Comparison of ENCODE assay signal across 24 mouse cellular contexts in genomic region chr3:105736148-105736547, GRCm38 (mm10). TPM values are rescaled to one million over a fixed set of nuclear protein-coding genes. Genes with fewer than 3 reads are reported as not detected.
DNase-seq lines count a peak whose midpoint lies in the region; ATAC-seq and TF ChIP-seq lines count a peak whose summit lies in the region.
"Had no signal": no experiment of that assay in that cellular context is flagged by ENCODE, and none has a peak within 500 bp of the region (broad histone marks: within the 10 kb centered on the region; RNA-seq: fewer than 3 reads in every experiment).

No protein-coding gene starts in this region.

- H3K79me2 ChIP-seq in liver, adult 2 months (ENCODE audit: control insufficient read depth, insufficient read depth, low read length): no peaks in the 10 kb centered on the region; the same call in 1 of the 2 replicates

- no peak overlapping the region for H3K27ac ChIP-seq in liver, adult 2 months (replicated peaks; ENCODE audit: insufficient read depth, low read depth, low read length)
- H3K27ac ChIP-seq in liver, postnatal 0 days (ENCODE audit: low read depth): no peak overlapping the region
- no peak overlapping the region for H3K27ac ChIP-seq in lung, postnatal 0 days (ENCODE audit: low read length)
- H3K27ac ChIP-seq: embryonic facial prominence, embryonic 10.5 days; embryonic facial prominence, embryonic 12.5 days; forebrain, embryonic 13.5 days; forebrain, embryonic 15.5 days had no signal

- TF ChIP-seq EP300 in liver, postnatal 0 days (IDR thresholded peaks at IDR 0.05; ENCODE audit: low read depth): no peak
- TF ChIP-seq EP300 in lung, postnatal 0 days (IDR thresholded peaks at IDR 0.05): peak; percentile 53

- peaks cover 22% of the 10 kb centered on the region for H3K4me1 ChIP-seq in liver, adult 2 months (ENCODE audit: control insufficient read depth, insufficient read depth, low read length)
- H3K4me1 ChIP-seq in liver, postnatal 0 days (ENCODE audit: insufficient read depth): no peaks in the 10 kb centered on the region
- peaks cover 3% of the 10 kb centered on the region; the same call in 1 of the 2 replicates for H3K4me1 ChIP-seq in lung, postnatal 0 days (ENCODE audit: insufficient read depth, low read depth, low read length)
- H3K4me1 ChIP-seq in lung, adult 2 months (ENCODE audit: control insufficient read depth, insufficient read depth, low read length): peaks cover 7% of the 10 kb centered on the region
- H3K4me1 ChIP-seq: embryonic facial prominence, embryonic 10.5 days; embryonic facial prominence, embryonic 12.5 days; forebrain, embryonic 13.5 days; forebrain, embryonic 15.5 days had no signal

- H3K9me3 ChIP-seq in liver, postnatal 0 days (ENCODE audit: low read length): no peaks in the 10 kb centered on the region
- no peaks in the 10 kb centered on the region for H3K9me3 ChIP-seq in lung, postnatal 0 days (ENCODE audit: low read length)
- H3K9me3 ChIP-seq: embryonic facial prominence, embryonic 10.5 days; embryonic facial prominence, embryonic 12.5 days; forebrain, embryonic 13.5 days; forebrain, embryonic 15.5 days; G1E had no signal

- no peak overlapping the region for H3K9ac ChIP-seq in liver, adult 2 months (ENCODE audit: low read depth, low read length)
- H3K9ac ChIP-seq in liver, postnatal 0 days (replicated peaks): no peak overlapping the region
- no peak overlapping the region for H3K9ac ChIP-seq in lung, postnatal 0 days (replicated peaks; ENCODE audit: low read depth)
- H3K9ac ChIP-seq: embryonic facial prominence, embryonic 12.5 days; forebrain, embryonic 13.5 days; forebrain, embryonic 15.5 days had no signal

- TF ChIP-seq CTCF in liver, adult 2 months (IDR thresholded peaks at IDR 0.05; ENCODE audit: low read depth, low read length): no peak
- no peak for TF ChIP-seq CTCF in liver, postnatal 0 days (IDR thresholded peaks at IDR 0.05; ENCODE audit: low read depth)
- TF ChIP-seq CTCF in lung, postnatal 0 days (IDR thresholded peaks at IDR 0.05): no peak
- no peak for TF ChIP-seq CTCF in lung, adult 2 months (IDR thresholded peaks at IDR 0.05; ENCODE audit: insufficient read depth, low read length)

- ATAC-seq in liver, postnatal 0 days: no peak
- ATAC-seq in lung, postnatal 0 days: peak; percentile 76
- ATAC-seq: activated CD4-positive, CD25-positive, alpha-beta regulatory T cell, adult 4 months; CD4-positive, CD25-positive, alpha-beta regulatory T cell, adult 4 months; forebrain, embryonic 13.5 days; forebrain, embryonic 15.5 days had no signal

- no peaks in the 10 kb centered on the region for H3K27me3 ChIP-seq in liver, adult 2 months (ENCODE audit: control insufficient read depth, insufficient read depth, low read length)
- H3K27me3 ChIP-seq in liver, postnatal 0 days (ENCODE audit: insufficient read depth, low read length): no peaks in the 10 kb centered on the region
- no peaks in the 10 kb centered on the region for H3K27me3 ChIP-seq in lung, postnatal 0 days (replicated peaks; ENCODE audit: insufficient read depth, low read length)
- H3K27me3 ChIP-seq: CH12.LX; embryonic facial prominence, embryonic 12.5 days; forebrain, embryonic 13.5 days; forebrain, embryonic 15.5 days; Patski had no signal

- 28% methylated on average over 1 of the region's 1 CpGs for WGBS in liver, adult 2 months
- 80% methylated on average over 1 of the region's 1 CpGs for WGBS in liver, postnatal 0 days (ENCODE audit: insufficient replicate concordance)
- WGBS in lung, postnatal 0 days: 55% methylated on average over 1 of the region's 1 CpGs
- 65% methylated on average over 1 of the region's 1 CpGs for WGBS in lung, adult 2 months

- H3K4me2 ChIP-seq in liver, postnatal 0 days (ENCODE audit: low read depth, low read length): no peak overlapping the region
- no peak overlapping the region for H3K4me2 ChIP-seq in lung, postnatal 0 days (replicated peaks; ENCODE audit: low read depth, low read length)
- H3K4me2 ChIP-seq: embryonic facial prominence, embryonic 12.5 days; forebrain, embryonic 13.5 days; forebrain, embryonic 15.5 days had no signal

- no peak overlapping the region for H3K4me3 ChIP-seq in liver, adult 2 months (ENCODE audit: insufficient read depth, low read depth, low read length)
- H3K4me3 ChIP-seq in liver, postnatal 0 days (ENCODE audit: low read depth, low read length): no peak overlapping the region
- no peak overlapping the region for H3K4me3 ChIP-seq in lung, postnatal 0 days (ENCODE audit: low read depth, low read length)
- no peak overlapping the region for H3K4me3 ChIP-seq in lung, adult 2 months (replicated peaks; ENCODE audit: extremely low read depth, low read depth, low read length)
- H3K4me3 ChIP-seq: embryonic facial prominence, embryonic 10.5 days; embryonic facial prominence, embryonic 12.5 days; forebrain, embryonic 13.5 days; forebrain, embryonic 15.5 days had no signal

- peaks cover 19% of the 10 kb centered on the region for H3K36me3 ChIP-seq in liver, adult 2 months (ENCODE audit: control insufficient read depth, insufficient read depth, low read length)
- peaks cover 48% of the 10 kb centered on the region for H3K36me3 ChIP-seq in liver, postnatal 0 days (replicated peaks; ENCODE audit: insufficient read depth, low read length)
- no peaks in the 10 kb centered on the region; the same call in 1 of the 2 replicates for H3K36me3 ChIP-seq in lung, postnatal 0 days (ENCODE audit: insufficient read depth, low read length)

- peak; percentile 39 for DNase-seq in liver, adult 2 months (ENCODE audit: extremely low read depth, low read depth, low spot score)
- no peak for DNase-seq in liver, postnatal 0 days
- peak; percentile 55 for DNase-seq in lung, postnatal 0 days (ENCODE audit: low spot score)
- no peak for DNase-seq in lung, postnatal 4 days
- peak; percentile 48 for DNase-seq in lung, postnatal 36 days
- DNase-seq in lung, adult 2 months: no peak
- DNase-seq: adrenal gland, adult 8-10 months; adrenal gland, postnatal 14 days; adrenal gland, postnatal 36 days; B cell, adult 2 months; cerebellum, adult 11-12 months; cerebellum, adult 2 months; cerebellum, adult 9-10 months; cerebellum, postnatal 10 days; cerebellum, postnatal 25 days had no signal

- no peak for TF ChIP-seq POLR2A in liver, adult 2 months (IDR thresholded peaks at IDR 0.05; ENCODE audit: extremely low read depth, insufficient read depth, low read length)
- no peak for TF ChIP-seq POLR2A in lung, adult 2 months (IDR thresholded peaks at IDR 0.05; ENCODE audit: borderline replicate concordance, extremely low read depth, low read depth, low read length)

RNA-seq across cellular contexts. Expression of gene Inka2, which starts 31.7 kb away (rescaled TPM):
- total RNA-seq in liver, adult 2 months (2014; rRNA removed): 0.09 and 0.13 TPM in 2 replicates
- 0.06 and 0.07 TPM in 2 replicates for polyA plus RNA-seq in liver, adult 2 months (2012; rRNA removed)
- 0.13 and 0.17 TPM in 2 replicates for polyA plus RNA-seq in liver, postnatal 0 days (2015; fragmentation: Nextera tagmentation; extraction: Ambion mirVana)
- polyA plus RNA-seq in lung, postnatal 0 days (2015; fragmentation: Nextera tagmentation; extraction: Ambion mirVana): 2.7 and 3.9 TPM in 2 replicates
- 5.7 and 7.6 TPM in 2 replicates for polyA plus RNA-seq in lung, adult 2 months (2012; rRNA removed)

RNA-seq across cellular contexts. Expression of gene Ddx20, which starts 48.8 kb away (rescaled TPM):
- total RNA-seq in liver, adult 2 months (2014; rRNA removed): 7.3 and 7.9 TPM in 2 replicates
- polyA plus RNA-seq in liver, adult 2 months (2012; rRNA removed): 6.9 and 7.4 TPM in 2 replicates
- 9.7 and 9.8 TPM in 2 replicates for polyA plus RNA-seq in liver, postnatal 0 days (2015; fragmentation: Nextera tagmentation; extraction: Ambion mirVana)
- 15.0 and 16.2 TPM in 2 replicates for polyA plus RNA-seq in lung, postnatal 0 days (2015; fragmentation: Nextera tagmentation; extraction: Ambion mirVana)
- 11.6 and 25.8 TPM in 2 replicates for polyA plus RNA-seq in lung, adult 2 months (2012; rRNA removed)

Comparison
In these comparisons a context has a peak if more than half of its experiments do, and no peak if none do; other contexts are left out.
1. DNase-seq: peak in liver, adult 2 months (single experiment), lung, postnatal 0 days (single experiment) and lung, postnatal 36 days (single experiment); none in liver, postnatal 0 days (single experiment), lung, postnatal 4 days (0 of 2) and lung, adult 2 months (single experiment).